Mouse (Mus musculus) CH12.LX (cell line): ENCODE data around the gene Slc9a8. TPM values are rescaled to one million over a fixed set of nuclear protein-coding genes. Genes with fewer than 3 reads are reported as not detected.

Experiments used
- DNase-seq: peaks from one replicate; pipeline ENCODE4 v3.0.0-alpha.2; 2013; ENCODE audit errors: extremely low read depth
- H3K27ac ChIP-seq: 2 replicates; pipeline ENCODE4 v1.5.1; 2012; ENCODE audit warnings: low read depth, mild to moderate bottlenecking, control low read depth, moderate library complexity; ENCODE audit not compliant: insufficient read depth
- H3K27me3 ChIP-seq: replicated peaks from 2 replicates; pipeline ENCODE3; 2012; ENCODE audit warnings: inconsistent platforms
- H3K36me3 ChIP-seq, 2 experiments: replicated peaks in 1 of 2; 2 replicates each; pipeline versions ENCODE3 to v1.6.1; 2012; ENCODE audit warnings: inconsistent platforms in 1 of 2, low read length in 1 of 2, mild to moderate bottlenecking in 1 of 2, mixed read lengths in 1 of 2, moderate library complexity in 1 of 2; ENCODE audit not compliant: control insufficient read depth in 1 of 2, insufficient read depth in 1 of 2
- H3K4me1 ChIP-seq, 2 experiments: 2 replicates each; pipeline ENCODE4 v1.6.1; 2012; ENCODE audit warnings: inconsistent platforms in 1 of 2, moderate library complexity in 1 of 2; ENCODE audit not compliant: insufficient read depth in 2 of 2, control insufficient read depth in 1 of 2
- H3K4me2 ChIP-seq: 2 replicates; pipeline ENCODE4 v1.6.1; 2012; ENCODE audit warnings: low read depth, mild to moderate bottlenecking, control low read depth; ENCODE audit not compliant: poor library complexity, insufficient read depth, severe bottlenecking
- H3K4me3 ChIP-seq, 3 experiments: fragments of 150-350 bp in 1 of 3; sonication (generic) in 1 of 3; replicated peaks in 1 of 3; 2 replicates each; pipeline versions ENCODE3 to v1.5.1; 2011 to 2012; ENCODE audit warnings: low read depth in 2 of 3, low read length in 2 of 3, mild to moderate bottlenecking in 2 of 3, moderate library complexity in 2 of 3, control low read depth in 1 of 3, improper control_type of control experiment in 1 of 3, inconsistent platforms in 1 of 3, mixed read lengths in 1 of 3; ENCODE audit not compliant: poor library complexity in 1 of 3
- H3K79me2 ChIP-seq: replicated peaks from 2 replicates; pipeline ENCODE4 v1.6.1; 2012; ENCODE audit warnings: mild to moderate bottlenecking, moderate library complexity; ENCODE audit not compliant: control insufficient read depth, poor library complexity, insufficient read depth, severe bottlenecking; ENCODE audit errors: extremely low read depth
- H3K9ac ChIP-seq: 2 replicates; pipeline ENCODE4 v1.6.1; 2012; ENCODE audit warnings: low read depth, mild to moderate bottlenecking, control low read depth, moderate library complexity; ENCODE audit not compliant: insufficient read depth
- H3K9me3 ChIP-seq: replicated peaks from 2 replicates; pipeline ENCODE3; 2012; ENCODE audit warnings: low read length, inconsistent platforms, mixed read lengths
- BHLHE40 ChIP-seq: IDR thresholded peaks from 2 replicates; pipeline ENCODE4 v1.6.1; 2011; ENCODE audit warnings: mild to moderate bottlenecking, low read depth, low read length, improper control_type of control experiment
- CHD2 ChIP-seq: IDR thresholded peaks from 2 replicates; pipeline ENCODE4 v1.6.1; 2011; ENCODE audit warnings: low read length, improper control_type of control experiment
- E2F4 ChIP-seq: IDR thresholded peaks from 2 replicates; pipeline ENCODE4 v1.6.1; 2011; ENCODE audit warnings: low read depth, low read length, improper control_type of control experiment; ENCODE audit not compliant: insufficient replicate concordance
- ELF1 ChIP-seq: IDR thresholded peaks from 2 replicates; pipeline ENCODE4 v1.6.1; 2014; ENCODE audit warnings: low read depth, mild to moderate bottlenecking, inconsistent platforms, low read length, improper control_type of control experiment
- EP300 ChIP-seq: IDR thresholded peaks from 2 replicates; pipeline ENCODE4 v1.6.1; 2011; ENCODE audit warnings: low read length, improper control_type of control experiment
- ETS1 ChIP-seq: conservative IDR thresholded peaks from 2 replicates; pipeline ENCODE4 v1.6.1; 2012; ENCODE audit warnings: low read depth, mild to moderate bottlenecking, inconsistent platforms, low read length, improper control_type of control experiment, moderate library complexity
- HCFC1 ChIP-seq: IDR thresholded peaks from 2 replicates; pipeline ENCODE4 v1.6.1; 2012; ENCODE audit warnings: low read depth, mild to moderate bottlenecking, inconsistent platforms, low read length, improper control_type of control experiment
- IRF4 ChIP-seq: IDR thresholded peaks from 2 replicates; pipeline ENCODE4 v1.6.1; 2014; ENCODE audit warnings: low read depth, mild to moderate bottlenecking, inconsistent platforms, low read length, improper control_type of control experiment
- JUN ChIP-seq: IDR thresholded peaks from 2 replicates; pipeline ENCODE4 v1.6.1; 2011; ENCODE audit warnings: low read depth, mild to moderate bottlenecking, low read length, improper control_type of control experiment, moderate library complexity; ENCODE audit not compliant: insufficient read depth
- MEF2A ChIP-seq: IDR thresholded peaks from 2 replicates; pipeline ENCODE4 v1.6.1; 2014; ENCODE audit warnings: low read depth, mild to moderate bottlenecking, inconsistent platforms, low read length, improper control_type of control experiment, borderline replicate concordance
- MXI1 ChIP-seq: IDR thresholded peaks from 2 replicates; pipeline ENCODE4 v1.6.1; 2011; ENCODE audit warnings: mild to moderate bottlenecking, low read depth, low read length, improper control_type of control experiment
- NELFE ChIP-seq: IDR thresholded peaks from 2 replicates; pipeline ENCODE4 v1.6.1; 2011; ENCODE audit warnings: low read depth, low read length, improper control_type of control experiment
- POLR2AphosphoS2 ChIP-seq: IDR thresholded peaks from 2 replicates; pipeline ENCODE4 v1.6.1; 2011; ENCODE audit warnings: low read depth, low read length, improper control_type of control experiment
- RAD21 ChIP-seq: IDR thresholded peaks from 2 replicates; pipeline ENCODE4 v1.6.1; 2011; ENCODE audit warnings: low read depth, mild to moderate bottlenecking, low read length, improper control_type of control experiment, moderate library complexity
- RCOR1 ChIP-seq: conservative IDR thresholded peaks from 2 replicates; pipeline ENCODE4 v1.6.1; 2012; ENCODE audit warnings: low read depth, mild to moderate bottlenecking, inconsistent platforms, low read length, improper control_type of control experiment
- SIN3A ChIP-seq: IDR thresholded peaks from 2 replicates; pipeline ENCODE4 v1.6.1; 2012; ENCODE audit warnings: low read length, improper control_type of control experiment, inconsistent platforms
- TCF12 ChIP-seq: IDR thresholded peaks from 2 replicates; pipeline ENCODE4 v1.6.1; 2014; ENCODE audit warnings: low read depth, mild to moderate bottlenecking, inconsistent platforms, low read length, improper control_type of control experiment
- USF1 ChIP-seq: IDR thresholded peaks from 2 replicates; pipeline ENCODE4 v1.6.1; 2014; ENCODE audit warnings: low read depth, mild to moderate bottlenecking, inconsistent platforms, low read length, improper control_type of control experiment
- USF2 ChIP-seq: conservative IDR thresholded peaks from 2 replicates; pipeline ENCODE4 v1.6.1; 2011; ENCODE audit warnings: low read depth, low read length, improper control_type of control experiment
- ZC3H11A ChIP-seq: IDR thresholded peaks from 2 replicates; pipeline ENCODE4 v1.6.1; 2012; ENCODE audit warnings: low read depth, mild to moderate bottlenecking, inconsistent platforms, low read length, improper control_type of control experiment
- ZKSCAN1 ChIP-seq: IDR thresholded peaks from 2 replicates; pipeline ENCODE4 v1.6.1; 2012; ENCODE audit warnings: low read depth, inconsistent platforms, low read length, improper control_type of control experiment, borderline replicate concordance
- ZMIZ1 ChIP-seq: IDR thresholded peaks from 2 replicates; pipeline ENCODE4 v1.6.1; 2012; ENCODE audit warnings: low read depth, mild to moderate bottlenecking, inconsistent platforms, low read length, improper control_type of control experiment
- ZNF384 ChIP-seq: IDR thresholded peaks from 2 replicates; pipeline ENCODE4 v1.6.1; 2012; ENCODE audit warnings: low read depth, low read length, improper control_type of control experiment, inconsistent platforms
- dilution Hi-C: fragments of 300-500 bp; cut with MboI; formaldehyde crosslinking; loops from 2 replicates; pipeline ENCODE4 v1.14.3; 2020; ENCODE audit warnings: low sequenced_read_pairs; ENCODE audit not compliant: extremely low pct_unique_long_range_greater_than_20kb, extremely low pct_ligation_motif_present
- in situ Hi-C: fragments of 300-500 bp; cut with MboI; formaldehyde crosslinking; loops from 3 replicates; pipeline ENCODE4 v1.14.3; 2019; ENCODE audit warnings: low sequenced_read_pairs, low pct_ligation_motif_present, low pct_unique_long_range_greater_than_20kb, mixed read lengths
- polyA plus RNA-seq: library from polyadenylated mRNA; unstranded; fragments of >175 nt; gene quantifications from 2 replicates; pipeline ENCODE4 v1.2.1, GENCODE M21; 2012; ENCODE audit warnings: low read depth; ENCODE audit not compliant: insufficient read length
- total RNA-seq, 2 experiments: library from RNA; depleted of rRNA; stranded (reverse); fragments of 300-350 nt in 1 of 2; fragments of >200 nt in 1 of 2; gene quantifications; 2 replicates each; pipeline ENCODE4 v1.2.3; 2012 to 2014

Gene Slc9a8
- total and polyA plus RNA-seq, 3 experiments: 14.5 to 26.0 (median 25.0) TPM

- in situ Hi-C loops: loop anchor here (10.0 kb wide), 1 partner anchor 419 kb away; the partner anchor contains the start of gene Znfx1
- H3K4me2 ChIP-seq: no peak overlapping the region
- H3K4me3 ChIP-seq: no peak overlapping the region
- H3K27me3 ChIP-seq: no peaks in the 10 kb centered on the region
- peaks cover 59 to 90% of the 10 kb centered on the region in 2 experiments for H3K36me3 ChIP-seq
- TF ChIP-seq JUN (no peak), ZC3H11A (no peak), IRF4 (no peak), ELF1 (no peak), SIN3A (no peak), E2F4 (no peak), TCF12 (no peak), USF2 (no peak), EP300 (no peak), ZKSCAN1 (no peak), POLR2AphosphoS2 (no peak), ZMIZ1 (no peak), MXI1 (no peak), NELFE (no peak), RCOR1 (no peak), CHD2 (no peak), MEF2A (no peak), BHLHE40 (no peak), ZNF384 (no peak)
- peaks cover 18 to 36% of the 10 kb centered on the region in 2 experiments for H3K4me1 ChIP-seq
- peaks cover 41% of the 10 kb centered on the region for H3K79me2 ChIP-seq
- no peak overlapping the region for H3K27ac ChIP-seq
- no peak overlapping the region for H3K9ac ChIP-seq
- H3K9me3 ChIP-seq: no peaks in the 10 kb centered on the region
- DNase-seq: no peak
- dilution Hi-C loops: no loop called here
Observed at GRCm38 (mm10) chr2:167483827-167484410, 62.4 kb downstream of the Slc9a8 start.

- dilution Hi-C loops: no loop called here
- H3K9me3 ChIP-seq: no peaks in the 10 kb centered on the region
- no peak for TF ChIP-seq RAD21
- no peak for TF ChIP-seq MXI1
- TF ChIP-seq HCFC1: no peak
- TF ChIP-seq USF1: no peak
- no peak for TF ChIP-seq ETS1
- TF ChIP-seq, all 38 proteins: peak for 0
- in situ Hi-C loops: loop anchor here (10.0 kb wide), 1 partner anchor 420 kb away; the partner anchor contains the start of gene Znfx1
- Histone ChIP-seq H3K27me3 (no peaks in the 10 kb centered on the region), H3K4me2 (no peak overlapping the region), H3K79me2 (peaks cover 51% of the 10 kb centered on the region), H3K36me3 (peaks cover 60 to 84% of the 10 kb centered on the region in 2 experiments), H3K9ac (no peak overlapping the region), H3K27ac (no peak overlapping the region), H3K4me3 (no peak overlapping the region), H3K4me1 (peaks cover 18 to 41% of the 10 kb centered on the region in 2 experiments)
- DNase-seq: no peak
Observed at GRCm38 (mm10) chr2:167484932-167485331, 63.4 kb downstream of the Slc9a8 start.
